Mouse (Mus musculus) midbrain, embryonic 10.5 days (tissue): ENCODE data around the gene 2210016F16Rik. TPM values are rescaled to one million over a fixed set of nuclear protein-coding genes. Genes with fewer than 3 reads are reported as not detected.
"Not testable (repeated sequence)": the region's sequence is repeated elsewhere in the genome, so short reads cannot be mapped to it uniquely, and the experiment has no call there.

Source experiments
- DNase-seq: peaks from one replicate; pipeline ENCODE4 v3.0.0-alpha.2; 2017; ENCODE audit warnings: low spot score
- H3K27ac ChIP-seq: fragments of 300-500 bp; sonication (generic); replicated peaks from 2 replicates; pipeline ENCODE4 v1.5.1; 2016; ENCODE audit warnings: mild to moderate bottlenecking
- H3K27me3 ChIP-seq: fragments of 300-500 bp; sonication (generic); 2 replicates; pipeline ENCODE4 v1.6.1; 2016; ENCODE audit warnings: low read depth, mild to moderate bottlenecking; ENCODE audit not compliant: poor library complexity, severe bottlenecking
- H3K36me3 ChIP-seq: fragments of 300-500 bp; sonication (generic); 2 replicates; pipeline ENCODE4 v1.6.1; 2016; ENCODE audit warnings: mild to moderate bottlenecking, moderate library complexity
- H3K4me1 ChIP-seq: fragments of 300-500 bp; sonication (generic); 2 replicates; pipeline ENCODE4 v1.6.1; 2016
- H3K4me3 ChIP-seq: fragments of 300-500 bp; sonication (generic); 2 replicates; pipeline ENCODE4 v1.5.1; 2016; ENCODE audit warnings: mild to moderate bottlenecking, moderate library complexity
- H3K9me3 ChIP-seq: fragments of 300-500 bp; sonication (generic); replicated peaks from 2 replicates; pipeline ENCODE4 v1.6.1; 2016; ENCODE audit warnings: mild to moderate bottlenecking
- WGBS: fragments of 180-500 bp; shearing (Covaris S2); methylation state at CpG from one replicate; pipeline ENCODE4 v1.1.7; 2016; 5-methylcytosine and 5-hydroxymethylcytosine counted together
- polyA plus RNA-seq: library from polyadenylated mRNA; unstranded; fragments of >200 nt; fragmentation: Nextera tagmentation; extraction: Ambion mirVana; gene quantifications from 2 replicates; pipeline ENCODE4 v1.2.1, GENCODE M21; 2016

2210016F16Rik gene
- polyA plus RNA-seq, 1 experiment from 2014 or later: 30.1 TPM

- peaks cover 39% of the 10 kb centered on the region for H3K36me3 ChIP-seq
- under 1% methylated on average over 78 of the region's 100 CpGs for WGBS
- peak; percentile 85 for DNase-seq
Observed at GRCm38 (mm10) chr13:58401135-58402002, 16.3 kb upstream of the 2210016F16Rik start.

DNA sequence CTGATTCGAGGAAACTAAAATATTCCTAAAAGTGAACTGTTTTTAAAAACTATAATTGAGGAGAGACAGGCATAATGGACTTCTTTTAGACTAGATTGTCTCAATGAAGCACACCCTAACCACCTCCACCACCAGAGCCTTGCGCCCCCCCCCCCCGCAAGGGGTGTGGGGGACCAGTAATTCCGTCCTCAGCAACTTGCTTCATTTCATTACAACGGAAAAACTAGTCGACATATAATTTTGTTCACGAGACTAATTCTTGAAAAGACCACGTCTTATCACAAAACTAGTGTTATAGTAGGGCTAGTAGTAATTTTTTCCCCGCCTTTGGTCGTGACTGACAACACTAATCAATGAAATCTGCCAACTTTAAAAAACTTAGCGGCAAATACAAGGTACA is 15.6 kb upstream of the 2210016F16Rik start:
- peaks cover 45% of the 10 kb centered on the region for H3K36me3 ChIP-seq
- peak overlapping the region; percentile 100 for H3K27ac ChIP-seq
- peaks cover 19% of the 10 kb centered on the region for H3K4me1 ChIP-seq
- WGBS: 2% methylated on average over 11 of the region's 11 CpGs
- no peaks in the 10 kb centered on the region for H3K27me3 ChIP-seq
- no peaks in the 10 kb centered on the region for H3K9me3 ChIP-seq
- no peak for DNase-seq
- peak overlapping the region; percentile 97 for H3K4me3 ChIP-seq

More at GRCm38 (mm10) chr13:58401135-58402002, 16.3 kb upstream of the 2210016F16Rik start:
- Histone ChIP-seq H3K9me3 (no peaks in the 10 kb centered on the region), H3K4me1 (peaks cover 19% of the 10 kb centered on the region), H3K27ac (peak overlapping the region; percentile 100), H3K27me3 (no peaks in the 10 kb centered on the region), H3K4me3 (peak overlapping the region; percentile 97)

- no peaks in the 10 kb centered on the region for H3K9me3 ChIP-seq
- DNase-seq: no peak
- no peaks in the 10 kb centered on the region for H3K27me3 ChIP-seq
- H3K27ac ChIP-seq: no peak overlapping the region
- 96% methylated on average over 13 of the region's 13 CpGs for WGBS
- no peak overlapping the region for H3K4me3 ChIP-seq
- H3K36me3 ChIP-seq: peaks cover 74% of the 10 kb centered on the region
- peaks cover 10% of the 10 kb centered on the region for H3K4me1 ChIP-seq
Observed at GRCm38 (mm10) chr13:58397651-58398050, 12.6 kb upstream of the 2210016F16Rik start.

DNA sequence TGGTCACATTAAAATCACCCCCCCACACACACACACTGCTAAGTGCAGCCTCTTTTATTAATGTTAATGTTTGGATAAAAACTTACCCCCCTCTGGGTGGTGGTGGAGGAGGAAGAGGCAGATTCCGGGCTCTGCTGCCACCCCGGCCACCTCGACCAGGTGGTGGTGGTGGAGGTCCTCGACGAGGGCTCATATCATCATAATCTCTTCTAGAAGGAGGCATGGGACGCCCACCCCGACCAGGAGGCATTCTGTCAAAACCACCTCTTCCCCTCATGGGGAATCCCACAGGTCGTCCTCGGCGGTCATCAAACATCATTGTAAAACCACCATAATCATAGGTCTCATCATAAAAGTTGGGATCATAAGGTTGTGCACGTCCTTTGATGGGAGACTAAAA is 9.4 kb upstream of the 2210016F16Rik start:
- WGBS: 93% methylated on average over 11 of the region's 11 CpGs

DNA sequence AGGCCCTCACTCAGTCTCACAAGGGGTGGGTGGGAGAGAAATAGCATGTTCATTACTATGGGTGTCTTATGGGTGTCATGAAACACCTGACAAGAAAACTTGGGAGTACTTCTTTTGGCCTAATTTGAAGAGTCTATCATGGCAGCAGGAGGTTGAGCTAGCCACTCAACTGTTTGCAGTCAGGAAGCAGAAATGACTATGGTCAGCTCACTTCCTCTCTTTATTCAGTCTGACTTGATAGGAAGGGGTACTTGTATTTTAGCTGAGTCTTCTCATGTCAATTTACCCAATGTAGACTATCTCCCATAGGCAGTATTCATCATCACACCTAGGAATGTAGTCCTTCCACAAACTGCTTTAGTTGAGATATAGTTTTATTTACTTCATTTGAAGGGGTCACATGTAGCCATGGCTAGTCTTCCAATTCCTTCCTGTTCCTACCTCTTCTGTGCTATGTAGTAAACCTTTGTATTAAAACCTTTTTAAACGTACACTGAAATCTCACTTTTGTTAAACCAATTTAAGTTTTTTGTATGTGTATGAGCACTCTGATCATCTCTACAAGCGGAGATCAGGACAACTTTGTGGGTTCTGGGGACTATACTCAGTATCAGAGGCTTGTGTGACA is 4.4 kb upstream of the 2210016F16Rik start:
- H3K36me3 ChIP-seq: peaks cover 46% of the 10 kb centered on the region
- H3K27ac ChIP-seq: no peak overlapping the region
- no peak for DNase-seq
- no peaks in the 10 kb centered on the region for H3K27me3 ChIP-seq
- no peak overlapping the region for H3K4me3 ChIP-seq
- no peaks in the 10 kb centered on the region for H3K9me3 ChIP-seq
- 84% methylated on average over 2 of the region's 2 CpGs for WGBS
- H3K4me1 ChIP-seq: peaks cover 11% of the 10 kb centered on the region

More for the DNA sequence above, 9.4 kb upstream of the 2210016F16Rik start:
- DNase-seq, H3K4me1 ChIP-seq, H3K27ac ChIP-seq, H3K27me3 ChIP-seq, H3K9me3 ChIP-seq, H3K4me3 ChIP-seq: not testable (repeated sequence)
- H3K36me3 ChIP-seq: peaks cover 95% of the 10 kb centered on the region

DNA sequence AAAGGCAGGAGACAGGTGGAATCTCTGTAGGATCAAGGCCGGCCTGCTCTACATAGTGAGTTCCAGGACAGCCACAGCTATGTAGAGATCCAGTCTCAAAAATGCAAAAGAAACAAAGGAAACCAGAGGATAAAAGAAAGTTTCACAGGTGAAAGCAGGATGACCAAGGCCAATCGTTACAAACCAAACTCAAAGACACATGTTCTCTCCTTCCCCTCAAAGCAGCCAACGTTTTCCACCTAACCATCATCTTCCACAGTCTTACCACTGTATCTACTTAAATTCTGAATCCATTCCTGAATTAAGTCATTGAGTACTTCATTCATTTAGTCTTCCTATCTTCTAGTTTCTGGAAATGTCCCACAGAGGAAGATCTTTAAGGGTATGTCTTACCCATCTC is 3.4 kb upstream of the 2210016F16Rik start:
- Histone ChIP-seq H3K9me3 (no peaks in the 10 kb centered on the region), H3K36me3 (peaks cover 35% of the 10 kb centered on the region), H3K4me1 (peaks cover 17% of the 10 kb centered on the region), H3K27me3 (no peaks in the 10 kb centered on the region), H3K4me3 (no peak overlapping the region), H3K27ac (no peak overlapping the region)
- no peak for DNase-seq
- WGBS: 62% methylated on average over 3 of the region's 3 CpGs

GRCm38 (mm10) chr13:58387948-58388347 is 2.9 kb upstream of the 2210016F16Rik start:
- Histone ChIP-seq H3K36me3 (peaks cover 34% of the 10 kb centered on the region), H3K27ac (no peak overlapping the region), H3K9me3 (no peaks in the 10 kb centered on the region), H3K27me3 (no peaks in the 10 kb centered on the region), H3K4me3 (no peak overlapping the region), H3K4me1 (peaks cover 17% of the 10 kb centered on the region)
- 19% methylated on average over 7 of the region's 7 CpGs for WGBS
- peak; percentile 70 for DNase-seq

DNA sequence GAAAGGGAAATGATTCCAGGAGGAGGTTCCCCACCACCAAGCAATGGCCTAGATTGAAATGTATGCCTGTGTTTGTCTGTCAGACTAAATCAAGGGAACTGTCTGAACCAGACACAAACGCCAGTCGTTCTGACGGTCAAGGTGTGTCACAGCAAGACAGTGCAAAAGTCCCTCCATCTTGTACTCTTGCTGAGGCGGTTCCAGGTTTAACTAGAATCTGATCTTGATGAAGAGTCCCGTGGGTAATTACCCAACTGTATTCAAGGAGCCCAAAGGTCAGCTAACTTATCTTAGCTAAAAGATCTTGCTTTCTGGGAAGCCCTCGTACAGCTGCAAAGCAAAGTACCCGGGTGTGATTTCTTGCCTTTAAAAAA is 509 bp upstream of the 2210016F16Rik start:
- WGBS: 89% methylated on average over 7 of the region's 7 CpGs
- Histone ChIP-seq H3K27me3 (no peaks in the 10 kb centered on the region), H3K4me1 (peaks cover 17% of the 10 kb centered on the region), H3K4me3 (peak overlapping the region; percentile 76), H3K36me3 (peaks cover 36% of the 10 kb centered on the region), H3K9me3 (peaks cover 18% of the 10 kb centered on the region), H3K27ac (peak overlapping the region; percentile 85)
- no peak for DNase-seq

- H3K9me3 ChIP-seq: peaks cover 30% of the 10 kb centered on the region
- WGBS: 53% methylated on average over 11 of the region's 11 CpGs
- DNase-seq: no peak
- H3K27ac ChIP-seq: peak overlapping the region; percentile 85
- H3K4me3 ChIP-seq: peak overlapping the region; percentile 76
- peaks cover 17% of the 10 kb centered on the region for H3K4me1 ChIP-seq
- H3K36me3 ChIP-seq: peaks cover 38% of the 10 kb centered on the region
- no peaks in the 10 kb centered on the region for H3K27me3 ChIP-seq
Observed at GRCm38 (mm10) chr13:58384371-58384770, 654 bp downstream of the 2210016F16Rik start.

DNA sequence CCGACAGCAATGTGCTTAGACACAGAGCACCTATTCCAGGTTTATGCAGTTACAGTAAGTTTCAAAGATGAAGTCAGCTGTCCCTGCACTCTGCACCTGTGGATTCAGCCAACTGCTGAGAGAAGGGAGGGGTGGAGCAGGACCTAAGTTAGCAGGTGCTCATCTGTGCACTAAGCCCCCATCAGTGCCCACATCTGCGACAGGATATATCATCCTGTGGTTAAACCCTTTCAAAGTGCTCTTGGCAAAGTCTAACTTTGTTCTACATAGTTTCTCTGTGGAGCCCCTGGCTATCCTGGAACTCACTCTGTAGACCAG is 11.9 kb downstream of the 2210016F16Rik start:
- 90% methylated on average over 2 of the region's 2 CpGs for WGBS
- H3K9me3 ChIP-seq: peaks cover 16% of the 10 kb centered on the region
- no peak overlapping the region for H3K4me3 ChIP-seq
- no peaks in the 10 kb centered on the region for H3K36me3 ChIP-seq
- no peaks in the 10 kb centered on the region for H3K27me3 ChIP-seq
- H3K4me1 ChIP-seq: no peaks in the 10 kb centered on the region
- no peak for DNase-seq
- no peak overlapping the region for H3K27ac ChIP-seq

DNA sequence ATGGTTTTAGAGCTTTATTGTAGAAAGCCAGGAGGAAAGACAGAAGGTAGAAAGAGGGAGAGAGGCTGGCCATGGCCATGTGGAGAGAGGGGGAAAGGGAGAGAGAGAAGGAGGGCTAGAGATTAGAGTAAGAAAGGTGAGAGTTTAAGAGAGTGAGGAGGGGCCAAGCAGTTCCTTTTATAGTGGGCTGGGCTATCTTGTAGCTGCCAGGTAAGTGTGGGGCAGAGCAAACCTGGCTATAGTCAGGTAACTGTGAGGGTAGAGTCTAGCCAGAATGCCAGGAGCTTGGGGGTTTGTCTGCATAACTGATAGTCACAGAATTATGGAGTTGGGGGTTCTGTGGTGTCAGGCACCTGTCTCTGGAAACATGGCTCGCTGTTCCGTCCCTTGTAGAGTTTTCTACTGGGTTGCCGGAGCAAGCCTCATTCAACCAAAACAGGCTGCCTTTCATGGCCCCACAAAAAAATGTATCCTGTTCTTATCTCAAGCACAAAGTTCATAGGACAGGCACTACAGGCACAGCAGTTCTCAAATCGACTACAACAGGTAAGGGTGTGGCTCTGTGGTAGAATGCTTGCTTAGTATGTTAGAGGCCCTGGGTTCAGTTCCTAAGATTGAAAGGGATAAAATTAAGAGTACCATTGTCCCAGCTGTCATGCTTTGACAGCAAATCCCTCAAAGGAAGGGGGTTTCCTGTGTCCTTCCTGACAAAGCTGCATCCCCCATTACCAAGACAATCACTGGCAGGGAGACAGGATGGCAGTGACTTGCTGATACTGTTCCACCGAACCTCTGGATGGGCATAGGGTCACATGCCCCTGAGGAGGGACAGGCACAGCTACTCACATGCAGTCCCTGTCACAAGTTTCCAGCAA is 12.5 kb downstream of the 2210016F16Rik start:
- no peak for DNase-seq
- WGBS: 85% methylated on average over 5 of the region's 5 CpGs
- Histone ChIP-seq H3K27ac (no peak overlapping the region), H3K9me3 (peaks cover 16% of the 10 kb centered on the region), H3K4me1 (no peaks in the 10 kb centered on the region), H3K27me3 (no peaks in the 10 kb centered on the region), H3K36me3 (no peaks in the 10 kb centered on the region), H3K4me3 (no peak overlapping the region)

GRCm38 (mm10) chr13:58368835-58369234 is 16.2 kb downstream of the 2210016F16Rik start:
- no peaks in the 10 kb centered on the region for H3K36me3 ChIP-seq
- DNase-seq: no peak
- no peaks in the 10 kb centered on the region for H3K4me1 ChIP-seq
- 87% methylated on average over 4 of the region's 4 CpGs for WGBS
- H3K27me3 ChIP-seq: no peaks in the 10 kb centered on the region
- H3K4me3 ChIP-seq: no peak overlapping the region
- H3K27ac ChIP-seq: no peak overlapping the region
- H3K9me3 ChIP-seq: no peaks in the 10 kb centered on the region
